Mouse (Mus musculus) CD4-positive, CD25-positive, alpha-beta regulatory T cell, adult 9 weeks (primary cell): ENCODE results near the gene Snx32. TPM values are rescaled to one million over a fixed set of nuclear protein-coding genes. Genes with fewer than 3 reads are reported as not detected.

ENCODE experiments used
- polyA plus RNA-seq: library from polyadenylated mRNA; unstranded; fragments of 100-300 nt; shearing (Covaris generic); gene quantifications from one replicate; pipeline ENCODE4 v1.2.1, GENCODE M21; 2017

The Snx32 gene
- 18.4 TPM for polyA plus RNA-seq

GRCm38 (mm10) chr19:5510031-5511026 is at the start of gene Snx32:
Snx32 (minus strand) TSS chr19:5510538.

GRCm38 (mm10) chr19:5503687-5504086 is 6.7 kb downstream of the Snx32 start, which contains the start of gene 1700020D05Rik:
1700020D05Rik (minus strand) TSS chr19:5503787.

DNA sequence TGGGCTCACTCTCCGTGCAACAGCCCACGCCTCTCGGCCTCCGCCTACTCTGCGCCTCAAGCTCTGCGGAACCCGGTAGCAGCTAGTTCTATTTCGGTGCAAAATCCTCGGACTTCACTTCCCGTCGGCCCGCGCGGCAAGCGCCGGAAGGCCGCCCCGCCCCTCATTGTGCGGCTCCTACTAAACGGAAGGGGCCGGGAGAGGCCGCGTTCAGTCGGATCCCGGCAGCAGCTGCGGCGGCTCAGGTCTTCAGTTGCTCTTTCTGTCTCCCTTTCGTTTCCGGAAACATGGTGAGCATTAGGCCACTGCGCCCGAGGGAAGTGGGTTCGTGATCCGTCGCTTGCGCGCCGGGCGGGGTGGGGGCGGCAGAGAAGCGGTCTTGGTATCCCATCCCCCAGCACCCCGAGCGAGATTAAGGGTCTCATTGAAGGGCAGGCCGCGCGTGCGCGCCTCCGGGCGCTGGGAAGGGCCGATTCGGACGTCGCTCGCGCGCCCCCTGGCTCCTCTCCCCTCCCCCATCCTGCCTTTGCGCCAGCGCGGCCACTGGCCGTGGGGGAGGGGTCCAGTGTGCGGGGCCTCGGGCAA is 19.9 kb downstream of the Snx32 start, which contains the start of gene Cfl1:
Gene Cfl1, plus strand, starts transcription at position 143 of the 585 bp plus-strand sequence.

GRCm38 (mm10) chr19:5487768-5488550 is 22.4 kb downstream of the Snx32 start, which contains the start of gene Mus81:
Mus81 (minus strand) TSS chr19:5488402.

DNA sequence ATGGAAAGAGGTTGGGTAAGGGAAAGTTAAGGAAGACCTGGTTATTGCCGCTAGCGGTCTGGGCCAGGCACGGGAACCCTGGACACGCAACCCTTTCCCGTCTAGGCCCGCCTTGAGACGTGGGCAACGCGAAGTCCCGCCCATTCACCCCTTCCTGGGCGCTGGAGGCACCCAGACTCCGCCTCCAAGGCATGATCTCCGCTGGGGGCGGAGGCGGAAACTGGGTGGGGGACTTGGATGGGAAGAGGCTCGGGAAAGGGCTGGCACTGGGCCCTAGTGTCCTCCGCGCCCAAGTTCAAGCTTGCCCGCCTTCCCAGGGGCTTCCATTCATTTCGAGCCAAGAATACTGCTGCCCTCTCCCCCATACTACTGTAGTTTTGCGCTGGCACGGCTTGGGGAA is 36.6 kb downstream of the Snx32 start, which contains the start of gene Efemp2:
Gene Efemp2, plus strand, starts transcription at position 235 of the 400 bp plus-strand sequence.

GRCm38 (mm10) chr19:5468374-5468773 is 42.0 kb downstream of the Snx32 start, which contains the start of gene Ctsw:
Ctsw (minus strand) TSS chr19:5468507.

DNA sequence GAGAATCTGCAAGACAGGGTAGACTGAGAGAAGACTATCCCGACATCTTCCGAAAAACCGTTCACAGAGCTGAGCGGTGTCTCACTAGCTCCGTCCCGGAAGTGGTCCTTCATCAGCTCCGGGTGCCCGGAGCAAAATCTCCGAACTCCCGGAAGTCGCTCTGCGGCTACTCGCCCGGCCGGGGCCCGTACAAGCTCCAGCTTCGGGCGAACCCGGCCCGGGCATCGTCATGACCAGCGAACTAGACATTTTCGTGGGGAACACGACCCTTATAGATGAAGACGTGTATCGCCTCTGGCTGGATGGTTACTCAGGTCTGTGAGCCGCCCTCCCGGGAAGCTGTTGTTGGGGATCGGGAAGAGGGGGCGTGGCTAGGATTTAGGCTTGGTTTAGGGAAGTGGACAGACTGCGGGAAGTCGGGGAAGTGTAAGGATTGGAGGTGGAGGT is 49.9 kb downstream of the Snx32 start, which contains the start of gene Fibp:
Gene Fibp, plus strand, starts transcription at position 151 of the 447 bp plus-strand sequence.

GRCm38 (mm10) chr19:5457746-5458442 is 52.4 kb downstream of the Snx32 start, which contains the start of gene Ccdc85b:
Ccdc85b (minus strand) TSS chr19:5457894.

DNA sequence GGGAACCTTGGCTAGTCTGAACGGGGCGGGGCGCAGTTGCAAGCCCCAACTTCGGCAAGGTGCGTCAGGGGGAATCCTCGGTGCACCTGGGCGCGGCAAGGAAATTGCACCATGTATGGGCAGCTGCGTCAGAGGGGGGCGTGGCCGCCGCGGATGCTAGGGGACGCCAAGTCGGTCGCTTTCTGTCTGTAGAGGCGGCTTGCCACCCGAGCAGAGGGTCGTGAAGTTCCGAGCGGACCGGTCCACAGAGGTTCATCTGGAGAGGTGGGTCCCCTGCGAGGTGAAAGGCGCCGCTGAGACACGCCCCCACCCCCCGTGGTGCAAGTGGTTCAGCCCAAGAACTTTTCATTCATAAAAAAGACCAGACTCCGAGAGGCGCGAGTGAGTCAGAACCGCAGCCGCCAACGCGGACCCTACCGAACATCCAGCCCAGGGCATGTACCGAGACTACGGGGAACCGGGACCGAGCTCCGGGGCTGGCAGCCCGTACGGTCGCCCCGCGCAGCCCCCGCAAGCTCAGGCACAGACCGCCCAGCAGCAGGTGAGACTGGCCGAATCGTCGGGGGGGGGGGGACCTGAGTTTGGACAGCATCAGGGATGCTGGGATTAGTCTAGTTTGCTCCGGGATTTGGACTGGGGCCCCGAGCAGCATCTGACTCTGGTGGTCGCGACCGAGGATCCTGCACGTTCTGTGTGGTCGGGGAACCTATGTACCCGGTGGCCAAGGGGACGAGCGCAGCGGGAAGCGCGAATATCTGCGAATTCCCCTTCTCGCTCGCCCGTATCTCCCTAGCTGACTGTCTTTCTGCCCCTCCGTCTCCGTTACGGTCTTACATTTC is 62.6 kb downstream of the Snx32 start, which contains the start of gene Fosl1:
Gene Fosl1, plus strand, starts transcription at position 33 of the 839 bp plus-strand sequence.

Other genes starting within 250 kb of the Snx32 start
- gene Pacs1, start 237.4 kb downstream of the Snx32 start, polyA plus RNA-seq = 15.1 TPM
- gene Sf3b2, start 215.1 kb downstream of the Snx32 start, polyA plus RNA-seq = 449 TPM
- not detected for gene Gal3st3, start 212.2 kb downstream of the Snx32 start, polyA plus RNA-seq
- gene Catsper1, start 174.8 kb downstream of the Snx32 start, polyA plus RNA-seq = not detected
- gene Cst6, start 161.0 kb downstream of the Snx32 start, polyA plus RNA-seq = 1.4 TPM
- 66.3 TPM for gene Eif1ad, start 143.8 kb downstream of the Snx32 start, polyA plus RNA-seq
- gene Banf1, start 143.4 kb downstream of the Snx32 start, polyA plus RNA-seq = 350 TPM
- 26.6 TPM for gene Sart1, start 121.8 kb downstream of the Snx32 start, polyA plus RNA-seq
- 1.0 TPM for gene Tsga10ip, start 108.0 kb downstream of the Snx32 start, polyA plus RNA-seq
- 73.1 TPM for gene Drap1, start 85.6 kb downstream of the Snx32 start, polyA plus RNA-seq
- 14.3 TPM for gene AI837181, start 85.4 kb downstream of the Snx32 start, polyA plus RNA-seq
- gene Fosl1, start 63.0 kb downstream of the Snx32 start, polyA plus RNA-seq = not detected
- gene Ccdc85b, start 52.6 kb downstream of the Snx32 start, polyA plus RNA-seq = 3.6 TPM
- 178 TPM for gene Fibp, start 49.9 kb downstream of the Snx32 start, polyA plus RNA-seq
- gene Ctsw, start 42.0 kb downstream of the Snx32 start, polyA plus RNA-seq = 115 TPM
- gene Efemp2, start 36.6 kb downstream of the Snx32 start, polyA plus RNA-seq = 2.3 TPM
- gene Mus81, start 22.1 kb downstream of the Snx32 start, polyA plus RNA-seq = 70.5 TPM
- 4,187 TPM for gene Cfl1, start 20.1 kb downstream of the Snx32 start, polyA plus RNA-seq
- 0.27 TPM for gene 1700020D05Rik, start 6.8 kb downstream of the Snx32 start, polyA plus RNA-seq
- gene Ovol1, start 50.1 kb upstream of the Snx32 start, polyA plus RNA-seq = not detected
- 19.4 TPM for gene Ap5b1, start 57.5 kb upstream of the Snx32 start, polyA plus RNA-seq
- gene Rnaseh2c, start 91.3 kb upstream of the Snx32 start, polyA plus RNA-seq = 89.1 TPM
- 59.7 TPM for gene Kat5, start 99.7 kb upstream of the Snx32 start, polyA plus RNA-seq
- 165 TPM for gene Rela, start 126.9 kb upstream of the Snx32 start, polyA plus RNA-seq
- 46.5 TPM for gene Sipa1, start 153.2 kb upstream of the Snx32 start, polyA plus RNA-seq
- 18.1 TPM for gene Map3k11, start 178.2 kb upstream of the Snx32 start, polyA plus RNA-seq
- 47.0 TPM for gene Pcnx3, start 178.4 kb upstream of the Snx32 start, polyA plus RNA-seq
- gene Kcnk7, start 193.8 kb upstream of the Snx32 start, polyA plus RNA-seq = 1.3 TPM
- 60.7 TPM for gene Ehbp1l1, start 215.8 kb upstream of the Snx32 start, polyA plus RNA-seq
- 60.6 TPM for gene Fam89b, start 219.1 kb upstream of the Snx32 start, polyA plus RNA-seq
- 0.86 TPM for gene Ltbp3, start 230.4 kb upstream of the Snx32 start, polyA plus RNA-seq